Comparison of ENCODE assay signal across 11 mouse cellular contexts in genomic region chr11:60093984-60094587, GRCm38 (mm10). TPM values are rescaled to one million over a fixed set of nuclear protein-coding genes. Genes with fewer than 3 reads are reported as not detected.
A peak's percentile ranks its signal among the peaks of the same experiment; 100 is the strongest.
DNase-seq lines count a peak whose midpoint lies in the region; ATAC-seq and TF ChIP-seq lines count a peak whose summit lies in the region.
"Had no signal": no experiment of that assay in that cellular context is flagged by ENCODE, and none has a peak within 500 bp of the region (broad histone marks: within the 10 kb centered on the region; RNA-seq: fewer than 3 reads in every experiment).

No protein-coding gene starts in this region.

- H3K27ac ChIP-seq in kidney, embryonic 14.5 days (ENCODE audit: low read depth, low read length), result no peak overlapping the region
- no peak overlapping the region for H3K27ac ChIP-seq in kidney, adult 2 months (ENCODE audit: insufficient read depth, low read depth, low read length)
- peak overlapping the region; percentile 55 for H3K27ac ChIP-seq in forebrain, embryonic 14.5 days (ENCODE audit: low read depth, low read length)
- H3K27ac ChIP-seq in midbrain, embryonic 10.5 days (replicated peaks), result peak overlapping the region; percentile 74
- H3K27ac ChIP-seq: kidney, postnatal 0 days had no signal

- peaks cover 17% of the 10 kb centered on the region for H3K4me1 ChIP-seq in kidney, embryonic 14.5 days (ENCODE audit: control insufficient read depth, insufficient read depth, low read length)
- H3K4me1 ChIP-seq in kidney, adult 2 months (ENCODE audit: control insufficient read depth, insufficient read depth, low read length), result no peaks in the 10 kb centered on the region
- peaks cover 2% of the 10 kb centered on the region; the same call in 1 of the 2 replicates for H3K4me1 ChIP-seq in forebrain, embryonic 14.5 days (ENCODE audit: control insufficient read depth, insufficient read depth, low read length)
- H3K4me1 ChIP-seq in midbrain, embryonic 10.5 days, result peaks cover 42% of the 10 kb centered on the region
- peaks cover 6% of the 10 kb centered on the region for H3K4me1 ChIP-seq in lung, adult 2 months (ENCODE audit: control insufficient read depth, insufficient read depth, low read length)

- no peaks in the 10 kb centered on the region for H3K9me3 ChIP-seq in kidney, embryonic 14.5 days (ENCODE audit: control insufficient read depth, low read length)
- no peaks in the 10 kb centered on the region for H3K9me3 ChIP-seq in forebrain, embryonic 14.5 days (replicated peaks; ENCODE audit: control insufficient read depth, low read length)
- H3K9me3 ChIP-seq in midbrain, embryonic 10.5 days (replicated peaks), result no peaks in the 10 kb centered on the region

- intact Hi-C loops in left cerebral cortex, postnatal 36 days (cut with DNase I), result no loop called here

- DNase-seq in kidney, adult 2 months, result no peak
- DNase-seq in forebrain, embryonic 14.5 days (ENCODE audit: low spot score), result peak; percentile 37
- DNase-seq in midbrain, embryonic 10.5 days (ENCODE audit: low spot score), result no peak
- peak; percentile 38 for DNase-seq in retina, embryonic 14.5 days (ENCODE audit: low spot score)
- no peak for DNase-seq in lung, adult 2 months
- DNase-seq in adrenal gland, postnatal 25 days, result no peak
- no peak for DNase-seq in left cerebral cortex, postnatal 36 days (ENCODE audit: low spot score in 2 of 2)
- DNase-seq: gastrocnemius, postnatal 25 days; layer of hippocampus, postnatal 36 days had no signal

- no peak for ATAC-seq in kidney, embryonic 14.5 days (ENCODE audit: low FRiP score, low TSS enrichment)
- ATAC-seq in forebrain, embryonic 14.5 days, result peak; percentile 55; the same call in 1 of the 2 replicates

- WGBS in kidney, embryonic 14.5 days, result 57% methylated on average over 7 of the region's 7 CpGs
- 80% methylated on average over 7 of the region's 7 CpGs for WGBS in kidney, adult 2 months
- WGBS in forebrain, embryonic 14.5 days, result 26% methylated on average over 7 of the region's 7 CpGs
- WGBS in midbrain, embryonic 10.5 days, result 36% methylated on average over 7 of the region's 7 CpGs
- 79% methylated on average over 7 of the region's 7 CpGs for WGBS in lung, adult 2 months

- H3K4me3 ChIP-seq in kidney, embryonic 14.5 days (ENCODE audit: low read length), result no peak overlapping the region
- no peak overlapping the region for H3K4me3 ChIP-seq in kidney, adult 2 months (ENCODE audit: insufficient read depth, low read depth, low read length)
- H3K4me3 ChIP-seq in forebrain, embryonic 14.5 days (ENCODE audit: low read depth, low read length), result no peak overlapping the region
- H3K4me3 ChIP-seq in midbrain, embryonic 10.5 days, result 0 out of 2 replicates have a peak overlapping the region, but pooled peaks have one; percentile 3
- H3K4me3 ChIP-seq in lung, adult 2 months (replicated peaks; ENCODE audit: extremely low read depth, low read depth, low read length), result no peak overlapping the region

- no peaks in the 10 kb centered on the region; the same call in 1 of the 2 replicates for H3K27me3 ChIP-seq in kidney, embryonic 14.5 days (ENCODE audit: control insufficient read depth, insufficient read depth, low read length)
- H3K27me3 ChIP-seq in kidney, adult 2 months (replicated peaks; ENCODE audit: control insufficient read depth, insufficient read depth, low read length), result no peaks in the 10 kb centered on the region
- H3K27me3 ChIP-seq in forebrain, embryonic 14.5 days (replicated peaks; ENCODE audit: control insufficient read depth, insufficient read depth, low read length), result no peaks in the 10 kb centered on the region
- 0 out of 2 replicates have a peak, but pooled peaks cover 14% of the 10 kb centered on the region for H3K27me3 ChIP-seq in midbrain, embryonic 10.5 days (ENCODE audit: low read depth, poor library complexity, severe bottlenecking)

- no peak for TF ChIP-seq CTCF in kidney, adult 2 months (conservative IDR thresholded peaks at IDR 0.05; ENCODE audit: insufficient read depth, insufficient read length, low read depth, low read length)
- no peak for TF ChIP-seq CTCF in lung, adult 2 months (IDR thresholded peaks at IDR 0.05; ENCODE audit: insufficient read depth, low read length)

- no peak overlapping the region for H3K4me2 ChIP-seq in kidney, embryonic 14.5 days (replicated peaks; ENCODE audit: low read depth, low read length)
- H3K4me2 ChIP-seq in forebrain, embryonic 14.5 days (ENCODE audit: low read length), result no peak overlapping the region

- TF ChIP-seq POLR2A in kidney, adult 2 months (IDR thresholded peaks at IDR 0.05; ENCODE audit: low read depth, low read length), result no peak
- TF ChIP-seq POLR2A in lung, adult 2 months (IDR thresholded peaks at IDR 0.05; ENCODE audit: borderline replicate concordance, extremely low read depth, low read depth, low read length), result no peak

- H3K9ac ChIP-seq in kidney, embryonic 14.5 days (ENCODE audit: low read depth, low read length), result peak overlapping the region; percentile 7; the same call in 1 of the 2 replicates
- no peak overlapping the region for H3K9ac ChIP-seq in forebrain, embryonic 14.5 days (ENCODE audit: low read length)

- H3K36me3 ChIP-seq in kidney, embryonic 14.5 days (ENCODE audit: control insufficient read depth, insufficient read depth, low read length), result no peaks in the 10 kb centered on the region
- no peaks in the 10 kb centered on the region for H3K36me3 ChIP-seq in kidney, adult 2 months (ENCODE audit: control insufficient read depth, insufficient read depth, low read length)
- H3K36me3 ChIP-seq in forebrain, embryonic 14.5 days (ENCODE audit: control insufficient read depth, insufficient read depth, low read length), result no peaks in the 10 kb centered on the region
- no peaks in the 10 kb centered on the region for H3K36me3 ChIP-seq in midbrain, embryonic 10.5 days

RNA-seq across cellular contexts. Expression of gene Rai1, which starts 10.7 kb away (rescaled TPM):
- polyA plus RNA-seq in kidney, embryonic 14.5 days (2014; fragmentation: Nextera tagmentation; extraction: Ambion mirVana), result 29.1 and 34.4 TPM in 2 replicates
- polyA plus RNA-seq in kidney, adult 2 months (2012; rRNA removed), result 26.1 and 29.2 TPM in 2 replicates
- 26.4 and 28.5 TPM in 2 replicates for polyA plus RNA-seq in forebrain, embryonic 14.5 days (2014; fragmentation: Nextera tagmentation; extraction: Ambion mirVana)
- 23.4 and 23.9 TPM in 2 replicates for polyA plus RNA-seq in midbrain, embryonic 10.5 days (2016; fragmentation: Nextera tagmentation; extraction: Ambion mirVana)
- polyA plus RNA-seq in lung, adult 2 months (2012; rRNA removed), result 46.4 and 47.3 TPM in 2 replicates
- total RNA-seq in adrenal gland, postnatal 25 days (2021), result 54.2 and 57.8 TPM in 2 replicates
- 10 to 100 TPM; 57.3 to 73.4 TPM for total RNA-seq in left cerebral cortex, postnatal 36 days (2021)

RNA-seq across cellular contexts. Expression of gene Pemt, which starts 47.8 kb away (rescaled TPM):
- polyA plus RNA-seq in kidney, embryonic 14.5 days (2014; fragmentation: Nextera tagmentation; extraction: Ambion mirVana), result 13.6 and 13.9 TPM in 2 replicates
- 7.1 and 8.7 TPM in 2 replicates for polyA plus RNA-seq in kidney, adult 2 months (2012; rRNA removed)
- 7.3 and 9.4 TPM in 2 replicates for polyA plus RNA-seq in forebrain, embryonic 14.5 days (2014; fragmentation: Nextera tagmentation; extraction: Ambion mirVana)
- polyA plus RNA-seq in midbrain, embryonic 10.5 days (2016; fragmentation: Nextera tagmentation; extraction: Ambion mirVana), result 8.6 and 10.8 TPM in 2 replicates
- polyA plus RNA-seq in lung, adult 2 months (2012; rRNA removed), result 6.4 and 7.0 TPM in 2 replicates
- 5.1 and 16.5 TPM in 2 replicates for total RNA-seq in adrenal gland, postnatal 25 days (2021)
- 1 to 10 TPM; 2.9 to 6.3 TPM for total RNA-seq in left cerebral cortex, postnatal 36 days (2021)

Comparison
In these comparisons a context has a peak if more than half of its experiments do, and no peak if none do; other contexts are left out.
1. H3K27ac ChIP-seq: peak in forebrain, embryonic 14.5 days (single experiment) and midbrain, embryonic 10.5 days (single experiment); none in kidney, embryonic 14.5 days (single experiment) and kidney, adult 2 months (single experiment).
2. DNase-seq: peak in forebrain, embryonic 14.5 days (single experiment) and retina, embryonic 14.5 days (single experiment); none in kidney, adult 2 months (single experiment), midbrain, embryonic 10.5 days (single experiment), lung, adult 2 months (single experiment), adrenal gland, postnatal 25 days (single experiment) and left cerebral cortex, postnatal 36 days (0 of 2).